Mouse (Mus musculus) intestine, embryonic 15.5 days (tissue): ENCODE data around the gene Ulk4. TPM values are rescaled to one million over a fixed set of nuclear protein-coding genes. Genes with fewer than 3 reads are reported as not detected.
A peak's percentile ranks its signal among the peaks of the same experiment; 100 is the strongest.

ENCODE experiments used
- ATAC-seq: fragments of 200-750 bp; cut with Nextera tagmentation; 2 replicates; pipeline ENCODE4 v1.8.0; 2017; ENCODE audit warnings: moderate TSS enrichment, moderate library complexity
- H3K27ac ChIP-seq: fragments of 300-500 bp; sonication (generic); 2 replicates; pipeline ENCODE4 v1.5.1; 2015; ENCODE audit warnings: mild to moderate bottlenecking, inconsistent platforms
- H3K27me3 ChIP-seq: fragments of 300-500 bp; sonication (generic); replicated peaks from 2 replicates; pipeline ENCODE4 v1.6.1; 2015; ENCODE audit warnings: inconsistent platforms
- H3K36me3 ChIP-seq: fragments of 300-500 bp; sonication (generic); 2 replicates; pipeline ENCODE4 v1.6.1; 2015; ENCODE audit warnings: inconsistent platforms
- H3K4me1 ChIP-seq: fragments of 300-500 bp; sonication (generic); replicated peaks from 2 replicates; pipeline ENCODE4 v1.6.1; 2015; ENCODE audit warnings: inconsistent platforms
- H3K4me2 ChIP-seq: fragments of 300-500 bp; sonication (generic); replicated peaks from 2 replicates; pipeline ENCODE4 v1.6.1; 2015; ENCODE audit warnings: mild to moderate bottlenecking, inconsistent platforms
- H3K4me3 ChIP-seq: fragments of 300-500 bp; sonication (generic); replicated peaks from 2 replicates; pipeline ENCODE4 v1.5.1; 2015; ENCODE audit warnings: inconsistent platforms
- H3K9ac ChIP-seq: fragments of 300-500 bp; sonication (generic); 2 replicates; pipeline ENCODE4 v1.6.1; 2015; ENCODE audit warnings: inconsistent platforms
- H3K9me3 ChIP-seq: fragments of 300-500 bp; sonication (generic); 2 replicates; pipeline ENCODE4 v1.6.1; 2016; ENCODE audit warnings: inconsistent platforms
- WGBS: fragments of 180-500 bp; shearing (Covaris S2); methylation state at CpG from one replicate; pipeline ENCODE4 v1.1.7; 2015; 5-methylcytosine and 5-hydroxymethylcytosine counted together
- polyA plus RNA-seq: library from polyadenylated mRNA; unstranded; fragments of >200 nt; fragmentation: Nextera tagmentation; extraction: Ambion mirVana; gene quantifications from 2 replicates; pipeline ENCODE4 v1.2.1, GENCODE M21; 2015

Gene Ulk4
- polyA plus RNA-seq, 1 experiment from 2014 or later: 150 TPM

DNA sequence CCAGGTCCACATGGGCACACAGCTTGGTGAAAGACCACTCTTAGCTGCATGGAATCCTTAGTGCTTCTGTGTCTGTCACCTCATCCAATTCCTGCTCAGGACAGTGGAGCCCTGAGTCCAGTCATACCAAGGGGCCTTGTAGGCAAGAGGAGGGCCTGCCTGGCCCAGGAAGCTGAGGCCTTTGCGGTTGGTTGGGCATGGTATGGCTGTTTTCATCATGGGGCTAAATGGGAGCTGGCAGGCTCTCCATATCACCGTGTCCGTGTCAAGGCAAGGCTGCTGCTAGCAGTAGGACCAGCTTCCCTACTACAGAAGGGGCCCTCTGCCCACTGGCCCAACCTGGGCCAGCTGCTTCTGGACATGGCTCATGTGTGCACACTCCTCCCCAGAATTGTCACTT is 313.3 kb downstream of the Ulk4 start:
- Histone ChIP-seq H3K9ac (no peak overlapping the region), H3K4me2 (no peak overlapping the region), H3K9me3 (no peaks in the 10 kb centered on the region), H3K36me3 (peaks cover 74% of the 10 kb centered on the region), H3K4me1 (0 out of 2 replicates have a peak, but pooled peaks cover 9% of the 10 kb centered on the region), H3K27me3 (no peaks in the 10 kb centered on the region), H3K27ac (no peak overlapping the region), H3K4me3 (no peak overlapping the region)
- 90% methylated on average over 3 of the region's 3 CpGs for WGBS
- ATAC-seq: no peak

DNA sequence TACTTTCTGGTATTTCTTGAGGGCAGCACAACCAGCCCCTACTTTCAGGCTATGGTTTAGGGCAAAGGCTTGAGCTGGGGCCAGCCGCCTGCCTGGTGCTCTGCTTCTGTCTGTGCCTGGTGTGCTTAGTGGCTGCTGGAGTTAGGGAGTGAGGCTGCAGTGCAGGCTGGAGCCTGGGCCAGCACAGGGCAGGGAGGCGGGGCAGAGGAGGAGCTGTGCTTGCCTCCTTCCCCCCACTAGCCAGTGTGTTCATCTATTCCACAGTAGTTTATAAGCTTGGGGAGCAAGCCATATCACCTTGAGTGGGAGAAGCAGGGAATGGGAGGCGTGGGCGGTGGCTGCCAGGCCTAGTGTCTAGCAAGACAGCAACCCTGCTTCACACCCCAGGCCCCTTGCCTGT is 313.9 kb downstream of the Ulk4 start:
- WGBS: 83% methylated on average over 4 of the region's 4 CpGs
- peaks cover 74% of the 10 kb centered on the region for H3K36me3 ChIP-seq
- 0 out of 2 replicates have a peak overlapping the region, but pooled peaks have one; percentile 1 for H3K27ac ChIP-seq
- no peak overlapping the region for H3K4me3 ChIP-seq
- no peaks in the 10 kb centered on the region for H3K9me3 ChIP-seq
- 0 out of 2 replicates have a peak, but pooled peaks cover 9% of the 10 kb centered on the region for H3K4me1 ChIP-seq
- H3K9ac ChIP-seq: no peak overlapping the region
- ATAC-seq: no peak
- H3K27me3 ChIP-seq: no peaks in the 10 kb centered on the region
- H3K4me2 ChIP-seq: no peak overlapping the region

DNA sequence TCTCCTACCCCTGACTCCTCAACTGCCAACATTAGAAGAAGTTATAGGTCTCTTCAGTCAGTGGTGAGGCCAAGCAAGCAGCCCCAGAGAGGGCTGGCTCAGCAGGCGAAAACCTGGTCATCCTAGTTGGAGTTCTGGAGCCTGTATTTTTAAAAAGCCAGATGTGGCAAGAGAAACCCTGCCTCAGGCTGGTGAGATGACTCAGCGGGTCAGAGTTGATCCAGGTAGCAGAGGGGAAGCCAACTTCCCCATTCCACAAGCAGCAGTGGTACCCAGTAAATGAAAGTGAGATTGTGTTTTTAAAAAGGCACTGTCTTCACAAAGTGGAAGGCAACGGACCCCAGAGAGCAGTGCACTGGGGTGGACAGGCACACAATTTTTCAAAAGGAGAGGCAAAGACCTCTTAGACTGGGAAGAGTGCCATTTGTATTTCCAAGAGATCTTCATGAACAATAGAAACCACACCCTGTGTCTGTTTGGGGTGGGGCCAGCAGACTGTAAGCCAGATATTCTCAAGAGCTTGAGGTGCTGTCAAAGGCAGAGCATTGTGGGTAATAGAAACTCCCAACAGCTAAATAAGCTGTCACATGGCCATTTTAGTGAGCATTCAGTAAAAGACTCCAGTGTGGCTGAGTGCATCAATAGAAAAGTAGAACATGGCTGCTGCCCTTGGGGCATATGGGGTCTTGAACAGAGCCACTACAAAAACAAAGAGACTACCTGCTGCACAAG is 314.9 kb downstream of the Ulk4 start:
- H3K36me3 ChIP-seq: peaks cover 77% of the 10 kb centered on the region
- H3K9me3 ChIP-seq: no peaks in the 10 kb centered on the region
- no peak overlapping the region for H3K9ac ChIP-seq
- ATAC-seq: no peak
- H3K4me1 ChIP-seq: 0 out of 2 replicates have a peak, but pooled peaks cover 9% of the 10 kb centered on the region
- no peak overlapping the region for H3K27ac ChIP-seq
- 79% methylated on average over 3 of the region's 3 CpGs for WGBS
- no peaks in the 10 kb centered on the region for H3K27me3 ChIP-seq
- H3K4me2 ChIP-seq: no peak overlapping the region
- no peak overlapping the region for H3K4me3 ChIP-seq

DNA sequence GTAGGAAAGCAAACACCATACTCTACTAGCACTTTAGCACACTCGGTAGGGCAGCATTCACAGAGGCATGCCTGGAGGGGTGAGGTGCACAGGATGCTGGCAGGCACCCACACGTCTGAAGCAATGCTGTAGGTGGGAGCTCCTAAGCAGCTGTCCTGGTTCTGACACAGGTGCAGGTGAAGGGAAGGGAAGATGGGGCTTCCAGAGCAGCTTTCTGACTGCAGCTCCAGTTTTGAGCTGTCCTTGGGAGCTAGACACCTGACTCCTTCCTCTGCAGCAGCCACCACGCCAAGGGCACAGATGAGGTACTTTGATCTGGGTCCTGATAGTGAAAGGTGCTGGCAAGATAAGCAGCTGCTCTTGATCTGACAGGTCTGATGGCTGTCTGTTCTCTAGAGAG is 315.5 kb downstream of the Ulk4 start:
- Histone ChIP-seq H3K4me3 (no peak overlapping the region), H3K27me3 (no peaks in the 10 kb centered on the region), H3K36me3 (peaks cover 78% of the 10 kb centered on the region), H3K9ac (no peak overlapping the region), H3K27ac (no peak overlapping the region), H3K9me3 (no peaks in the 10 kb centered on the region), H3K4me2 (no peak overlapping the region), H3K4me1 (0 out of 2 replicates have a peak, but pooled peaks cover 9% of the 10 kb centered on the region)
- 57% methylated on average over 3 of the region's 3 CpGs for WGBS
- no peak for ATAC-seq

DNA sequence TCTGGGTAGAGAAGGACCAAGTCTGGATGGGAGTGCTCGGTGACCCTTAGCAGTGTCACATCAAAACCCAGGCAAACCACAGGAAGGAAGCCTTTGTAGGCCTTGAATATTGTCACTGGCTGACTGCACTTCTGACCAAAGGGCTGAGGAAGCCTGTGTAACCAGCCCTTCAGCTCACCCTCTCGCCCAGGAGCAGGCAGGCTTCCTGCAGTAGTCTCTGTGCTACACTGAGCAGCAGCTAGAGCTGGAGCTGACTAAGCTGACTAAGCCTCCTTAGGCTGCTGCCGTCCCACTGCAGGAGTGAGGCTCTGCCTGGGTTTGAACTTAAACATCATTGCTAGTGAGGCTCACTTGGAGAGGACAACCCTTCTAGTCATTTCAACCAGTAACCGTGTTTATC is 316.4 kb downstream of the Ulk4 start:
- no peaks in the 10 kb centered on the region for H3K27me3 ChIP-seq
- ATAC-seq: no peak
- H3K36me3 ChIP-seq: peaks cover 80% of the 10 kb centered on the region
- WGBS: 80% methylated on average over 4 of the region's 4 CpGs
- no peak overlapping the region for H3K9ac ChIP-seq
- 0 out of 2 replicates have a peak, but pooled peaks cover 9% of the 10 kb centered on the region for H3K4me1 ChIP-seq
- H3K27ac ChIP-seq: no peak overlapping the region
- no peaks in the 10 kb centered on the region for H3K9me3 ChIP-seq
- H3K4me3 ChIP-seq: no peak overlapping the region
- no peak overlapping the region for H3K4me2 ChIP-seq

DNA sequence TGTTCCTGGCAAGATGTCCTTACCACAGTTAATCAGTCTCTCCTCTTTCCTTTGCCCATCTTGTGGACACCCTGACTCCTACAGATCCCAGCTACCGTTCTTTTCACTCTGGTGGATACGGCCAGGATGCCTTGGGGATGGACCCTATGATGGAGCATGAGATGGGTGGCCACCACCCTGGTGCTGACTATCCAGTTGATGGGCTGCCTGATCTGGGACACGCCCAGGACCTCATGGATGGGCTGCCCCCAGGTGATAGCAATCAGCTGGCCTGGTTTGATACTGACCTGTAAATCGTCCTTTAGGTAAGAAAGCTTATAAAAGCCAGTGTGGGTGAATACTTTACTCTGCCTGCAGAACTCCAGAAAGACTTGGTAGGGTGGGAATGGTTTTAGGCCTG is 317.8 kb downstream of the Ulk4 start:
- 75% methylated on average over 4 of the region's 4 CpGs for WGBS
- Histone ChIP-seq H3K9ac (no peak overlapping the region), H3K4me1 (0 out of 2 replicates have a peak, but pooled peaks cover 9% of the 10 kb centered on the region), H3K4me3 (no peak overlapping the region), H3K4me2 (no peak overlapping the region), H3K9me3 (no peaks in the 10 kb centered on the region), H3K36me3 (peaks cover 80% of the 10 kb centered on the region), H3K27ac (no peak overlapping the region), H3K27me3 (no peaks in the 10 kb centered on the region)
- ATAC-seq: no peak

DNA sequence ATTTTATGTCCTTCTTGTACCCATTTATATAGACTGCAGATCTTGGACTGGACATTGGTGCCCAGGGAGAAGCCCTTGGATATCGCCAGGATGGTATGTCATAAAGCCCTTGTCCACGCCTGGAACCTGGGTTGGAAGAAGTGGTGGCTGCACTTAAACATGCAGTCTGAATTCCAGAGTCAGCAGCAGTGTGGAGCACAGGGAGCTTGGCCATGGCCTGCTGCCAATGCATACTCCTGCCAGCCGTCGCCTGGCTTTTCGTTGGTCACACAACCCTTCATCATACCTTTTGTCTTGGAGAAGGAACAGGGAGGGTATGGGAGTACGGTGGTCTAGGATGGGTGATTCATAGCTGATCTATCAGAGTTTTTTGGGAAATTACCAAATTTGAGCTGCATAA is 318.4 kb downstream of the Ulk4 start:
- Histone ChIP-seq H3K27me3 (no peaks in the 10 kb centered on the region), H3K4me1 (0 out of 2 replicates have a peak, but pooled peaks cover 9% of the 10 kb centered on the region), H3K36me3 (peaks cover 80% of the 10 kb centered on the region), H3K9ac (no peak overlapping the region), H3K9me3 (no peaks in the 10 kb centered on the region), H3K4me2 (no peak overlapping the region), H3K4me3 (no peak overlapping the region), H3K27ac (no peak overlapping the region)
- no peak for ATAC-seq
- WGBS: 76% methylated on average over 6 of the region's 6 CpGs

DNA sequence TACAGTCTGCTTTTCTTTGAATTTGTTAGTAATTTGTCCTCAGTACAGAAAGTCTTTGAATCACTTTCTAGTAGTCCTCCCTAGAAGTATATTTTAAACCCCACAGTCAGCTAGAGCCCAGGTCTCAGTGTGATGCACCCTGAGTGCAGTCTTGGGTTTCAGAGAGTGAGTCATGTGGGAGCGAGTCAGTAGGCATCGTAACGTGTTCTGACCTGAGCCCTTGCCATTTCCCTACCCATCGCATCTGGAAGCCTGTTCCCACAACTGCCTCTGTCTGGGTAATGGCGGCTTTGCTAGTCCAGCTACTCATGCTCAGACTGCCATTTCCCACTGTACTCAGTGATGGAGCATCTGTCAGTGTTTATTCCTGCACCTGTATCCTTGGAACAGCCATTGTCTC is 318.9 kb downstream of the Ulk4 start:
- Histone ChIP-seq H3K4me1 (0 out of 2 replicates have a peak, but pooled peaks cover 7% of the 10 kb centered on the region), H3K9me3 (no peaks in the 10 kb centered on the region), H3K4me3 (no peak overlapping the region), H3K4me2 (no peak overlapping the region), H3K27ac (no peak overlapping the region), H3K27me3 (no peaks in the 10 kb centered on the region), H3K9ac (no peak overlapping the region), H3K36me3 (peaks cover 83% of the 10 kb centered on the region)
- no peak for ATAC-seq
- WGBS: 86% methylated on average over 5 of the region's 5 CpGs

DNA sequence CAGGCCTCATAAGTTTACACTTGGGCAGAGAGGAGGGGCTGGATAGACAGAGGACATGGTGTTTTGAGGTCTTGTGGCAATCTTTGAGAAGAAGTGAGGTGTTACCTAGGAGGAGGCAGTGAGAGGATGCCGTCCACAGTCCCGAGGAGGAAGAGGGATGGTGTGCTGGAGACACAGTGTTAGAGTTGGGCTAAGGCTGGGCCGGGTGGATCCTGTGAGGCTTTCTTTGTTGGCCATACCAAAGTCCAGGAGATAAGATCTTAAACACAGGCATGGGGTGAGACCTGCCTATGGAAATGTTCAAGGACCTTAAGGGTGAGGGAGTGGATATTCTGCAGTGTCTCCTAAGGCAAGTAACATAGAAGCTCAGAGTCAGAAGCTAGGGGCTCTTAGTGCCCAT is 325.1 kb downstream of the Ulk4 start:
- Histone ChIP-seq H3K4me2 (no peak overlapping the region), H3K9me3 (no peaks in the 10 kb centered on the region), H3K4me1 (no peaks in the 10 kb centered on the region), H3K4me3 (no peak overlapping the region), H3K27me3 (no peaks in the 10 kb centered on the region), H3K36me3 (peaks cover 69% of the 10 kb centered on the region), H3K9ac (no peak overlapping the region), H3K27ac (no peak overlapping the region)
- peak; percentile 80 for ATAC-seq
- WGBS: 60% methylated on average over 3 of the region's 3 CpGs

DNA sequence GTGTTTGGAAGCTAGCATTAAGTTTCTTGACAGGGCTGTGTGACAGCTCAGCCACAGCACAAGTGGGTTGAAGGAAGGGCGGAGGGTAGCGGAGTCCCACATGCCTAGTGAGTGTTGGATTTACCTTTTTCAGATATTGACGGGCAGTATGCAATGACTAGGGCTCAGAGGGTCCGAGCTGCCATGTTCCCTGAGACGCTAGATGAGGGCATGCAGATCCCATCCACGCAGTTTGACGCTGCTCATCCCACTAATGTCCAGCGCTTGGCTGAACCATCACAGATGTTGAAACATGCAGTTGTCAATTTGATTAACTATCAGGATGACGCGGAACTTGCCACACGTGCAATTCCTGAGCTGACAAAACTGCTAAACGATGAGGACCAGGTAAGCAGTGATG is 326.2 kb downstream of the Ulk4 start:
- Histone ChIP-seq H3K27ac (no peak overlapping the region), H3K4me3 (no peak overlapping the region), H3K27me3 (no peaks in the 10 kb centered on the region), H3K4me2 (no peak overlapping the region), H3K4me1 (0 out of 2 replicates have a peak, but pooled peaks cover 3% of the 10 kb centered on the region), H3K9ac (no peak overlapping the region), H3K36me3 (peaks cover 57% of the 10 kb centered on the region), H3K9me3 (no peaks in the 10 kb centered on the region)
- no peak for ATAC-seq
- WGBS: 88% methylated on average over 12 of the region's 12 CpGs

DNA sequence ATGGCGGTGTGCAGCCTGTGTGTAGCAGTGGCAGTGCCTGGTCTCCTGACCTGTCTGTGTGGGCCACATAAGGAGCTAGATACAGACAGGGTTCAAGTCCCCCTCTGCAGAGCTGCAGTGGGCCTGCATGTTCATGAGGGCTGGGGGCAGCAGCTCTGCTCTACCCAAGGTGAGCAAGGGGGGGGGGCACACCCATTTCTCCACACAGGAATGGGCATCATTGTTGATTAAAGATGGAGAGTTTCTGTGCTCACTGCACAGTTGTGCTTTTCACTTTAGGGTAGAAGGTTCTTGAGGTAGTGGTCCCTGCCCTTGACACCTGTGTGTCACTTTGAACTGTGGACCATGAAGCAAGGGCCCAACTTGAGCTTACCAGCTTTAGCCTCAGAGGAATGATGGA is 328.2 kb downstream of the Ulk4 start:
- Histone ChIP-seq H3K9me3 (no peaks in the 10 kb centered on the region), H3K4me2 (no peak overlapping the region), H3K4me3 (no peak overlapping the region), H3K27me3 (no peaks in the 10 kb centered on the region), H3K9ac (no peak overlapping the region), H3K27ac (no peak overlapping the region), H3K4me1 (peaks cover 12% of the 10 kb centered on the region), H3K36me3 (peaks cover 38% of the 10 kb centered on the region)
- no peak for ATAC-seq
- WGBS: 100% methylated on average over 1 of the region's 1 CpGs

DNA sequence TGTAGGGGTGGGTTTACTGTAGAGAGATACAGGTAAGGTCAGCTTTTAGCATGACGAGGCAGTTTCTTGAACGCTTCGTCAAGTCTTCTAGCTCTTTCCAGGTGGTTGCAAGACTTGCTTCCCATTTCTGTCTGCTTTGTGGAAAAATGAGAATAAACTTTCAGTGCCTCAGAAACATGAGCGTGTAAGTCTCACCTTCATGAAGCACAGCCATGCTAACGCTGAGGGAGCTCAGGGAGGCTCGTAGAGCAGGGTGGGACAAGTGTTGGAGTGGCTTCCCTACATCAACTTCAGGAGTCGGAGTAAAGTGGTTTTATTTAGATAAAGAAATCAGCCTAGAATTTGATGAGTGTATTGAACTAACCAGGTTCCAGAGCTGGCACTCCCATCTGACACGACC is 330.9 kb downstream of the Ulk4 start:
- ATAC-seq: no peak
- Histone ChIP-seq H3K4me3 (no peak overlapping the region), H3K27me3 (no peaks in the 10 kb centered on the region), H3K4me2 (no peak overlapping the region), H3K9me3 (no peaks in the 10 kb centered on the region), H3K4me1 (peaks cover 25% of the 10 kb centered on the region), H3K36me3 (peaks cover 11% of the 10 kb centered on the region), H3K27ac (no peak overlapping the region), H3K9ac (no peak overlapping the region)
- WGBS: 61% methylated on average over 8 of the region's 8 CpGs

DNA sequence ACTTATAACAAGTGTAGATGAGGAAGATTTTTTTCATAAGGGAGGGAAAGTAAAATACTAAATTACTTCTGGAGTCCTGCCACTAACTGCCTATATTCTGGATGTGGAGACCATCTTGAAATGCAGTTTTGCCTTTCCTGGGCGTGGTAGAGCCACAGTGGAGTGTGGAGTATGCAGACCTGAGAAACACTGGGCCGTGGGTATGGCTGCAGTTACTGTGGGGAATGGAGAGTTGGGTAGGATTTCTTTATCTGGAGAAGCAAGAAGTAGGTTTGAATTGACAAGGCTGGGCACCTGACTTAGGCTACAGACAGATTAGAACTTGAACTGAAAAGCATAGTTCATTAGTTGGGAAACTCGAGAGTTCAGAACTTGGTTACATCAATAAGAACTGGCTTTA is 332.8 kb downstream of the Ulk4 start:
- Histone ChIP-seq H3K36me3 (no peaks in the 10 kb centered on the region), H3K9ac (no peak overlapping the region), H3K9me3 (no peaks in the 10 kb centered on the region), H3K4me3 (no peak overlapping the region), H3K4me1 (peaks cover 35% of the 10 kb centered on the region), H3K27ac (no peak overlapping the region), H3K27me3 (no peaks in the 10 kb centered on the region), H3K4me2 (no peak overlapping the region)
- no peak for ATAC-seq
- WGBS: 64% methylated on average over 3 of the region's 3 CpGs
